Mouse (Mus musculus) CH12.LX (cell line): ENCODE results near the gene Bach2. TPM values are rescaled to one million over a fixed set of nuclear protein-coding genes. Genes with fewer than 3 reads are reported as not detected.

Experiments
- DNase-seq: peaks from one replicate; pipeline ENCODE4 v3.0.0-alpha.2; 2013; ENCODE audit errors: extremely low read depth
- H3K27ac ChIP-seq: 2 replicates; pipeline ENCODE4 v1.5.1; 2012; ENCODE audit warnings: low read depth, mild to moderate bottlenecking, control low read depth, moderate library complexity; ENCODE audit not compliant: insufficient read depth
- H3K27me3 ChIP-seq: replicated peaks from 2 replicates; pipeline ENCODE3; 2012; ENCODE audit warnings: inconsistent platforms
- H3K36me3 ChIP-seq, 2 experiments: replicated peaks in 1 of 2; 2 replicates each; pipeline versions ENCODE3 to v1.6.1; 2012; ENCODE audit warnings: inconsistent platforms in 1 of 2, low read length in 1 of 2, mild to moderate bottlenecking in 1 of 2, mixed read lengths in 1 of 2, moderate library complexity in 1 of 2; ENCODE audit not compliant: control insufficient read depth in 1 of 2, insufficient read depth in 1 of 2
- H3K4me1 ChIP-seq, 2 experiments: 2 replicates each; pipeline ENCODE4 v1.6.1; 2012; ENCODE audit warnings: inconsistent platforms in 1 of 2, moderate library complexity in 1 of 2; ENCODE audit not compliant: insufficient read depth in 2 of 2, control insufficient read depth in 1 of 2
- H3K4me2 ChIP-seq: 2 replicates; pipeline ENCODE4 v1.6.1; 2012; ENCODE audit warnings: low read depth, mild to moderate bottlenecking, control low read depth; ENCODE audit not compliant: poor library complexity, insufficient read depth, severe bottlenecking
- H3K4me3 ChIP-seq, 3 experiments: fragments of 150-350 bp in 1 of 3; sonication (generic) in 1 of 3; replicated peaks in 1 of 3; 2 replicates each; pipeline versions ENCODE3 to v1.5.1; 2011 to 2012; ENCODE audit warnings: low read depth in 2 of 3, low read length in 2 of 3, mild to moderate bottlenecking in 2 of 3, moderate library complexity in 2 of 3, control low read depth in 1 of 3, improper control_type of control experiment in 1 of 3, inconsistent platforms in 1 of 3, mixed read lengths in 1 of 3; ENCODE audit not compliant: poor library complexity in 1 of 3
- H3K79me2 ChIP-seq: replicated peaks from 2 replicates; pipeline ENCODE4 v1.6.1; 2012; ENCODE audit warnings: mild to moderate bottlenecking, moderate library complexity; ENCODE audit not compliant: control insufficient read depth, poor library complexity, insufficient read depth, severe bottlenecking; ENCODE audit errors: extremely low read depth
- H3K9ac ChIP-seq: 2 replicates; pipeline ENCODE4 v1.6.1; 2012; ENCODE audit warnings: low read depth, mild to moderate bottlenecking, control low read depth, moderate library complexity; ENCODE audit not compliant: insufficient read depth
- H3K9me3 ChIP-seq: replicated peaks from 2 replicates; pipeline ENCODE3; 2012; ENCODE audit warnings: low read length, inconsistent platforms, mixed read lengths
- CHD2 ChIP-seq: IDR thresholded peaks from 2 replicates; pipeline ENCODE4 v1.6.1; 2011; ENCODE audit warnings: low read length, improper control_type of control experiment
- CTCF ChIP-seq, 2 experiments: IDR thresholded peaks in 1 of 2; conservative IDR thresholded peaks in 1 of 2; 2 replicates each; pipeline ENCODE4 v1.5.1; 2011 to 2012; ENCODE audit warnings: low read depth in 2 of 2, low read length in 2 of 2, improper control_type of control experiment in 1 of 2, inconsistent platforms in 1 of 2, mild to moderate bottlenecking in 1 of 2, moderate library complexity in 1 of 2
- EP300 ChIP-seq: IDR thresholded peaks from 2 replicates; pipeline ENCODE4 v1.6.1; 2011; ENCODE audit warnings: low read length, improper control_type of control experiment
- HCFC1 ChIP-seq: IDR thresholded peaks from 2 replicates; pipeline ENCODE4 v1.6.1; 2012; ENCODE audit warnings: low read depth, mild to moderate bottlenecking, inconsistent platforms, low read length, improper control_type of control experiment
- IRF4 ChIP-seq: IDR thresholded peaks from 2 replicates; pipeline ENCODE4 v1.6.1; 2014; ENCODE audit warnings: low read depth, mild to moderate bottlenecking, inconsistent platforms, low read length, improper control_type of control experiment
- JUN ChIP-seq: IDR thresholded peaks from 2 replicates; pipeline ENCODE4 v1.6.1; 2011; ENCODE audit warnings: low read depth, mild to moderate bottlenecking, low read length, improper control_type of control experiment, moderate library complexity; ENCODE audit not compliant: insufficient read depth
- JUND ChIP-seq: conservative IDR thresholded peaks from 2 replicates; pipeline ENCODE4 v1.6.1; 2011; ENCODE audit warnings: low read depth, low read length, improper control_type of control experiment
- MAX ChIP-seq: IDR thresholded peaks from 2 replicates; pipeline ENCODE4 v1.6.1; 2011; ENCODE audit warnings: low read length, improper control_type of control experiment
- MAZ ChIP-seq: IDR thresholded peaks from 2 replicates; pipeline ENCODE4 v1.6.1; 2012; ENCODE audit warnings: low read depth, mild to moderate bottlenecking, inconsistent platforms, low read length, improper control_type of control experiment, moderate library complexity
- MEF2A ChIP-seq: IDR thresholded peaks from 2 replicates; pipeline ENCODE4 v1.6.1; 2014; ENCODE audit warnings: low read depth, mild to moderate bottlenecking, inconsistent platforms, low read length, improper control_type of control experiment, borderline replicate concordance
- POLR2A ChIP-seq: IDR thresholded peaks from 2 replicates; pipeline ENCODE4 v1.6.1; 2011; ENCODE audit warnings: low read depth, mild to moderate bottlenecking, improper control_type of control experiment, low read length
- POLR2AphosphoS2 ChIP-seq: IDR thresholded peaks from 2 replicates; pipeline ENCODE4 v1.6.1; 2011; ENCODE audit warnings: low read depth, low read length, improper control_type of control experiment
- RAD21 ChIP-seq: IDR thresholded peaks from 2 replicates; pipeline ENCODE4 v1.6.1; 2011; ENCODE audit warnings: low read depth, mild to moderate bottlenecking, low read length, improper control_type of control experiment, moderate library complexity
- SIN3A ChIP-seq: IDR thresholded peaks from 2 replicates; pipeline ENCODE4 v1.6.1; 2012; ENCODE audit warnings: low read length, improper control_type of control experiment, inconsistent platforms
- SMC3 ChIP-seq: IDR thresholded peaks from 2 replicates; pipeline ENCODE4 v1.6.1; 2011; ENCODE audit warnings: low read depth, low read length, improper control_type of control experiment
- TBP ChIP-seq: conservative IDR thresholded peaks from 2 replicates; pipeline ENCODE4 v1.6.1; 2011; ENCODE audit warnings: low read depth, low read length, improper control_type of control experiment
- TCF12 ChIP-seq: IDR thresholded peaks from 2 replicates; pipeline ENCODE4 v1.6.1; 2014; ENCODE audit warnings: low read depth, mild to moderate bottlenecking, inconsistent platforms, low read length, improper control_type of control experiment
- USF2 ChIP-seq: conservative IDR thresholded peaks from 2 replicates; pipeline ENCODE4 v1.6.1; 2011; ENCODE audit warnings: low read depth, low read length, improper control_type of control experiment
- ZC3H11A ChIP-seq: IDR thresholded peaks from 2 replicates; pipeline ENCODE4 v1.6.1; 2012; ENCODE audit warnings: low read depth, mild to moderate bottlenecking, inconsistent platforms, low read length, improper control_type of control experiment
- ZKSCAN1 ChIP-seq: IDR thresholded peaks from 2 replicates; pipeline ENCODE4 v1.6.1; 2012; ENCODE audit warnings: low read depth, inconsistent platforms, low read length, improper control_type of control experiment, borderline replicate concordance
- dilution Hi-C: fragments of 300-500 bp; cut with MboI; formaldehyde crosslinking; loops from 2 replicates; pipeline ENCODE4 v1.14.3; 2020; ENCODE audit warnings: low sequenced_read_pairs; ENCODE audit not compliant: extremely low pct_unique_long_range_greater_than_20kb, extremely low pct_ligation_motif_present
- in situ Hi-C: fragments of 300-500 bp; cut with MboI; formaldehyde crosslinking; loops from 3 replicates; pipeline ENCODE4 v1.14.3; 2019; ENCODE audit warnings: low sequenced_read_pairs, low pct_ligation_motif_present, low pct_unique_long_range_greater_than_20kb, mixed read lengths
- polyA plus RNA-seq: library from polyadenylated mRNA; unstranded; fragments of >175 nt; gene quantifications from 2 replicates; pipeline ENCODE4 v1.2.1, GENCODE M21; 2012; ENCODE audit warnings: low read depth; ENCODE audit not compliant: insufficient read length
- total RNA-seq, 2 experiments: library from RNA; depleted of rRNA; stranded (reverse); fragments of 300-350 nt in 1 of 2; fragments of >200 nt in 1 of 2; gene quantifications; 2 replicates each; pipeline ENCODE4 v1.2.3; 2012 to 2014

Bach2 gene
- total and polyA plus RNA-seq, 3 experiments: 0.11 TPM; not detected in 2

DNA sequence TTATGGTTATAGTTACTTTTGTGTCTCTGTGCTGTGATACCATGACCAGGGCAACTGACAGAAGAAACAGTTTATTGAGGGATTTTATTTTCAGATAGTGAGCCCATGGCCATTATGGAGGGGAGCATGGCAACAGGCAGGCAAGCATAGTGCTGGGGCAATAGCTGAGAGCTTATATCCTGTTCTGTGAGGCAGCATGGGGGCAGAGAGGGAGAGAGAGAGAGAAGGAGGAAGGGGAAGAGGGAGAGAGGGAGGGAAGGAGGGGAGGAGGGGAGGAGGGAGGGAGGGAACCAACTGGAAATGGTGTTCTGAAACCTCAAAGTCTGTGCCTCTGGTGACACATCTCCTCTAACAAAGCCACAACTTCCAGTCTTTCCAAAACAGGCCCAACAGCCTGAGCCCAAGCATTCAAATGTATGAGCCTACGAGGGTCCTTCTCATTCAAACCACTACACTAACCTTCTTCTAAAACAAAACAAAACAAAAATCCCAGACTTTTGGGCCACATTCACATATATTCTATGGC is 206.1 kb downstream of the Bach2 start:
- Histone ChIP-seq H3K9me3 (no peaks in the 10 kb centered on the region), H3K27me3 (no peaks in the 10 kb centered on the region), H3K4me3 (no peak overlapping the region), H3K4me2 (no peak overlapping the region), H3K4me1 (no peaks in the 10 kb centered on the region), H3K79me2 (no peaks in the 10 kb centered on the region), H3K9ac (no peak overlapping the region), H3K27ac (no peak overlapping the region), H3K36me3 (no peaks in the 10 kb centered on the region)
- dilution Hi-C loops (no loop called here), in situ Hi-C loops (no loop called here)
- TF ChIP-seq ZKSCAN1 (no peak), JUN (no peak), HCFC1 (no peak), ZC3H11A (no peak), MEF2A (no peak)
- DNase-seq: no peak

DNA sequence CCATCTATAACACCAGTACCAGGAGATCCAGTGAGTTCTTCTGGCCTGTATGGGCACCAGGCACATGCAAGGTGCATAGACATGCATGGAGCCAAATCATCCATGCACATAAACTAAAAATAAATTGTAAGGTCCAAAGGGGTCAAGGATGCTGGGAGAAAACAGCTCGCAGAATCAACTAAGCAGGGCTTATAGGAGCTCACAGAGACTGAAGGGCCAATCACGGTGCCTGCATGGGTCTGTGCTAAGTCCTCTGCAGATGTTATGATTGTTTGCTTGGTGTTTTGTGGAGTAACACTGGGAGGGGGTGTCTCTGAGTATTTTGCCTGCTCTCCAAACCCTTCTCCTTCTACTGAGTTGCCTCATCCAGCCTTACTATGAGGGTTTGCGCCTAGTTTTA is 209.2 kb downstream of the Bach2 start:
- dilution Hi-C loops: no loop called here
- Histone ChIP-seq H3K36me3 (no peaks in the 10 kb centered on the region), H3K27ac (no peak overlapping the region), H3K4me2 (no peak overlapping the region), H3K27me3 (no peaks in the 10 kb centered on the region), H3K79me2 (no peaks in the 10 kb centered on the region), H3K9ac (no peak overlapping the region), H3K4me1 (no peaks in the 10 kb centered on the region), H3K9me3 (no peaks in the 10 kb centered on the region), H3K4me3 (no peak overlapping the region)
- TF ChIP-seq USF2 (no peak), IRF4 (no peak), CHD2 (no peak), POLR2A (no peak), MAX (no peak), TCF12 (no peak), JUND (no peak), POLR2AphosphoS2 (no peak), MAZ (no peak), TBP (no peak), MEF2A (no peak)
- in situ Hi-C loops: no loop called here
- DNase-seq: no peak

- TF ChIP-seq USF2 (no peak), SIN3A (no peak), EP300 (no peak), CTCF (conservative IDR thresholded peaks at IDR 0.05 in 1 of 2, IDR thresholded peaks at IDR 0.05 in 1 of 2; ENCODE audit: low read depth in 2 of 2, low read length in 2 of 2) (no peak), HCFC1 (no peak), SMC3 (no peak), RAD21 (no peak)
Observed at GRCm38 (mm10) chr4:32461986-32462385, 223.4 kb downstream of the Bach2 start.

More at GRCm38 (mm10) chr4:32461986-32462385, 223.4 kb downstream of the Bach2 start:
- no peaks in the 10 kb centered on the region for H3K4me1 ChIP-seq
- H3K27ac ChIP-seq: no peak overlapping the region
- no peak for DNase-seq
- H3K36me3 ChIP-seq: no peaks in the 10 kb centered on the region
- H3K9ac ChIP-seq: no peak overlapping the region
- dilution Hi-C loops: no loop called here
- no peak overlapping the region for H3K4me2 ChIP-seq
- no peaks in the 10 kb centered on the region for H3K79me2 ChIP-seq
- no peak overlapping the region for H3K4me3 ChIP-seq
- H3K9me3 ChIP-seq: no peaks in the 10 kb centered on the region
- in situ Hi-C loops: no loop called here
- no peaks in the 10 kb centered on the region for H3K27me3 ChIP-seq
